Mouse (Mus musculus) heart, postnatal 0 days (tissue): ENCODE data around the gene Sash3.

Source experiments
- CTCF ChIP-seq: IDR thresholded peaks from 2 replicates; pipeline ENCODE4 v1.5.1; 2016; ENCODE audit warnings: antibody characterized with exemption, control low read depth, low read depth
- EP300 ChIP-seq: IDR thresholded peaks from 2 replicates; pipeline ENCODE4 v1.6.1; 2016; ENCODE audit warnings: antibody characterized with exemption, low read depth

DNA sequence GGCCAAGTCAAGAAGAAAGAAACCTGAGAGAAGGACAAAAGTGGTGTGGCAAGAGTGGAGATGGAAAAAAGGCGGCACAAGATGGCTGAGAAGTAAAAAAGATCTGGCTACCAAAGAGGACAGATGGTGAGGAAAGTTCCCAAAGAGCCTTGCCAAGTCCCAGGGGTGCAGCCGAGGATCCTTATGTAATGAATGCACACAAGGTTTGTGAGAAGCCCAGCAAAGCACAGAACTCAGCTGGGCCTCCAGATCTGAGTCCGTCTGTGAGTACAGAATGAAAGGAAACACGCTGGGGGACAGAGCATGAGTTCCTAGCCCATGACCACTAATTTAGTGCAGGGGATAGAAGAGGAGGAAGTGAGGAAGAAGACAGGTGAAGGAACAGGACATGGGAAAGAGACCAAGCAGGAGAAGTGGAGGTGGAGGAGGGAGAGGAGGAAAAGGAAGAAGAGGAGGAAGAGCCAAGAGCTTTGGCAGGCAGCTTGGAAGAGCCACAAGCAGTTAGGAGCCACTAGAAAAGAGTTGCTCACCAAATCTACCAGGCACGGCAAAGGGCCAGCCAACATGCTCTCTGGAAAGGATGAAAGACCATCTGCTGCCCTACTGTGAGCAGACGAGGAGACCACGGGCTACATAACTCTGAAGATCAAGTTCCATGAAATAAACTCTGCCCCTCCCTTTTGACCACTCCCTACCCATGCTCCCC is 41.3 kb upstream of the Sash3 start:
- TF ChIP-seq CTCF (no peak), EP300 (no peak)
